Mouse (Mus musculus) kidney, postnatal 4 days (tissue): ENCODE data around the gene Gm21876.
"Not testable (repeated sequence)": the region's sequence is repeated elsewhere in the genome, so short reads cannot be mapped to it uniquely, and the experiment has no call there.

Source experiments
- DNase-seq, 2 experiments: peaks; one replicate each; pipeline ENCODE4 v3.0.0; 2021; ENCODE audit warnings: mixed read lengths in 2 of 2

Gm21876 gene

GRCm38 (mm10) chrX:21175553-21175952 lies at the start of gene Gm21876:
Gene Gm21876, minus strand, starts transcription at chrX:21175653.
- no peak for DNase-seq

DNA sequence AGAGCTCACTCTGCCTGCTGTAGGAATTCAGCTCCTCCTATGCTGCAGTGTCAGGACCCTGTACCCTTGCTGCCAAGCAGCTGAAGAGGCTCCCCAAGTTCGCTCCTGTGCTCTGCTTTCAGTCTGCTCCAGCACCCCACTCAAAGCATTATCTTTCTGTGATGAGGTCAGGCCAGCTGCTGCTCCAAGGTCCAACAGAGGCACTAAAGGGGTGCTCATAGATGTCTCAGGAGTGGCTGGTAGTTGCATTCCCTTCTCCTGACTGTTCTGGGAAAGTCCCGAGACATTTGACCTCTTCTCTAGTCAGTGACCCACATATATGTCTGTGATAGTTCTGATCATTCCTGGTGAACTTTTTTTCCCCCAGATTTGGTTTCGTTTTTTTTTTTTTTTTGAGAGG lies 45.0 kb upstream of the Gm21876 start:
- no peak for DNase-seq

GRCm38 (mm10) chrX:21146675-21147074 lies 28.8 kb downstream of the Gm21876 start:
- not testable (repeated sequence) for DNase-seq
